Mouse (Mus musculus) CD4-positive, CD25-positive, alpha-beta regulatory T cell, adult 4 months (primary cell): ENCODE measurements around the gene Il27. TPM values are rescaled to one million over a fixed set of nuclear protein-coding genes. Genes with fewer than 3 reads are reported as not detected.

Experiments
- polyA plus RNA-seq, 2 experiments: library from polyadenylated mRNA; unstranded; fragments of 100-300 nt; shearing (Covaris generic); gene quantifications; one replicate each; pipeline ENCODE4 v1.2.1; 2017

Il27 gene
- polyA plus RNA-seq, 2 experiments from 2014 or later: not detected

Other genes starting within 250 kb of the Il27 start
- gene Lat, start 225.4 kb downstream of the Il27 start, polyA plus RNA-seq: 1,000 to 10,000 TPM in 1 of 2 experiments, 100 to 1,000 TPM in 1; 947 to 1,259 TPM
- gene Spns1, start 217.5 kb downstream of the Il27 start, polyA plus RNA-seq: 10 to 100 TPM; 42.8 to 86.8 TPM
- 1 to 10 TPM; 2.6 to 2.8 TPM for gene Nfatc2ip, start 198.2 kb downstream of the Il27 start, polyA plus RNA-seq
- gene Cd19, start 180.1 kb downstream of the Il27 start, polyA plus RNA-seq: 10 to 100 TPM in 1 of 2 experiments, not detected in 1; 16.9 TPM
- gene Rabep2, start 166.2 kb downstream of the Il27 start, polyA plus RNA-seq: 10 to 100 TPM; 31.9 to 68.2 TPM
- under 1 TPM; 0.18 to 0.38 TPM for gene Atp2a1, start 131.8 kb downstream of the Il27 start, polyA plus RNA-seq
- gene Sh2b1, start 119.5 kb downstream of the Il27 start, polyA plus RNA-seq: 10 to 100 TPM; 11.5 to 13.1 TPM
- gene Tufm, start 107.6 kb downstream of the Il27 start, polyA plus RNA-seq: 10 to 100 TPM; 79.8 to 89.2 TPM
- gene Atxn2l, start 91.5 kb downstream of the Il27 start, polyA plus RNA-seq: 10 to 100 TPM; 15.6 to 17.4 TPM
- 100 to 1,000 TPM; 228 to 250 TPM for gene Eif3c, start 28.5 kb downstream of the Il27 start, polyA plus RNA-seq
- gene Apobr, start 10.0 kb downstream of the Il27 start, polyA plus RNA-seq: 1 to 10 TPM in 1 of 2 experiments, under 1 TPM in 1; 0.36 to 1.5 TPM
- gene Cln3, start 9.1 kb downstream of the Il27 start, polyA plus RNA-seq: 100 to 1,000 TPM in 1 of 2 experiments, 10 to 100 TPM in 1; 79.9 to 150 TPM
- under 1 TPM in 1 of 2 experiments, not detected in 1; 0.42 TPM for gene Nupr1, start 35.9 kb upstream of the Il27 start, polyA plus RNA-seq
- 100 to 1,000 TPM in 1 of 2 experiments, 10 to 100 TPM in 1; 93.1 to 113 TPM for gene Sgf29, start 54.4 kb upstream of the Il27 start, polyA plus RNA-seq
- gene Sult1a1, start 81.5 kb upstream of the Il27 start, polyA plus RNA-seq: 1 to 10 TPM in 1 of 2 experiments, under 1 TPM in 1; 0.82 to 1.3 TPM
- gene Bola2, start 100.5 kb upstream of the Il27 start, polyA plus RNA-seq: 100 to 1,000 TPM in 1 of 2 experiments, 10 to 100 TPM in 1; 82.6 to 175 TPM
- 10 to 100 TPM; 10.6 to 21.4 TPM for gene Slx1b, start 100.8 kb upstream of the Il27 start, polyA plus RNA-seq
- gene Coro1a, start 112.8 kb upstream of the Il27 start, polyA plus RNA-seq: 1,000 to 10,000 TPM; 2,251 to 2,782 TPM
- gene Mapk3, start 164.7 kb upstream of the Il27 start, polyA plus RNA-seq: 10 to 100 TPM; 16.9 to 17.8 TPM
- gene Gdpd3, start 171.4 kb upstream of the Il27 start, polyA plus RNA-seq: 10 to 100 TPM; 13.9 to 17.4 TPM
- gene Ypel3, start 182.0 kb upstream of the Il27 start, polyA plus RNA-seq: 10 to 100 TPM; 58.4 to 83.8 TPM
- gene Tbx6, start 186.5 kb upstream of the Il27 start, polyA plus RNA-seq: 1 to 10 TPM; 5.9 to 7.5 TPM
- 100 to 1,000 TPM; 139 to 140 TPM for gene Ppp4c, start 197.6 kb upstream of the Il27 start, polyA plus RNA-seq
- not detected for gene Fam57b, start 202.7 kb upstream of the Il27 start, polyA plus RNA-seq
- not detected for gene 4930451I11Rik, start 236.7 kb upstream of the Il27 start, polyA plus RNA-seq